Mouse (Mus musculus) liver, embryonic 13.5 days (tissue): ENCODE results near the gene Tor1b. TPM values are rescaled to one million over a fixed set of nuclear protein-coding genes. Genes with fewer than 3 reads are reported as not detected.
"Not testable (repeated sequence)": the region's sequence is repeated elsewhere in the genome, so short reads cannot be mapped to it uniquely, and the experiment has no call there.

ENCODE experiments used
- ATAC-seq: fragments of 200-750 bp; cut with Nextera tagmentation; 2 replicates; pipeline ENCODE4 v1.8.0; 2017; ENCODE audit warnings: low read depth, mild to moderate bottlenecking, moderate number of reproducible peaks, moderate library complexity
- DNase-seq: peaks from one replicate; pipeline ENCODE4 v3.0.0; 2022
- H3K27ac ChIP-seq: fragments of 300-500 bp; sonication (generic); 2 replicates; pipeline ENCODE4 v1.5.1; 2015; ENCODE audit warnings: moderate library complexity, mild to moderate bottlenecking, inconsistent platforms
- H3K27me3 ChIP-seq: fragments of 300-500 bp; sonication (generic); 2 replicates; pipeline ENCODE4 v1.6.1; 2015; ENCODE audit warnings: mild to moderate bottlenecking, inconsistent platforms
- H3K36me3 ChIP-seq: fragments of 300-500 bp; sonication (generic); 2 replicates; pipeline ENCODE4 v1.6.1; 2015; ENCODE audit warnings: mild to moderate bottlenecking, inconsistent platforms
- H3K4me1 ChIP-seq: fragments of 300-500 bp; sonication (generic); replicated peaks from 2 replicates; pipeline ENCODE4 v1.6.1; 2015; ENCODE audit warnings: inconsistent platforms
- H3K4me2 ChIP-seq: fragments of 300-500 bp; sonication (generic); 2 replicates; pipeline ENCODE4 v1.6.1; 2015; ENCODE audit warnings: inconsistent platforms, mild to moderate bottlenecking, moderate library complexity
- H3K4me3 ChIP-seq: fragments of 300-500 bp; sonication (generic); replicated peaks from 2 replicates; pipeline ENCODE4 v1.5.1; 2015; ENCODE audit warnings: mild to moderate bottlenecking, inconsistent platforms
- H3K9ac ChIP-seq: fragments of 300-500 bp; sonication (generic); 2 replicates; pipeline ENCODE4 v1.6.1; 2015; ENCODE audit warnings: mild to moderate bottlenecking, inconsistent platforms
- H3K9me3 ChIP-seq: fragments of 300-500 bp; sonication (generic); replicated peaks from 2 replicates; pipeline ENCODE4 v1.6.1; 2016; ENCODE audit warnings: inconsistent platforms
- WGBS: fragments of 180-500 bp; shearing (Covaris S2); methylation state at CpG from one replicate; pipeline ENCODE4 v1.1.7; 2015; ENCODE audit not compliant: insufficient replicate concordance; 5-methylcytosine and 5-hydroxymethylcytosine counted together
- polyA plus RNA-seq: library from polyadenylated mRNA; unstranded; fragments of >200 nt; fragmentation: Nextera tagmentation; extraction: Ambion mirVana; gene quantifications from 2 replicates; pipeline ENCODE4 v1.2.1, GENCODE M21; 2015

Gene Tor1b
- polyA plus RNA-seq, 1 experiment from 2014 or later = 17.1 TPM

GRCm38 (mm10) chr2:30918780-30919329 lies 33.9 kb upstream of the Tor1b start:
- Histone ChIP-seq H3K4me1 (no peaks in the 10 kb centered on the region; the same call in 1 of the 2 replicates), H3K27ac (no peak overlapping the region)

DNA sequence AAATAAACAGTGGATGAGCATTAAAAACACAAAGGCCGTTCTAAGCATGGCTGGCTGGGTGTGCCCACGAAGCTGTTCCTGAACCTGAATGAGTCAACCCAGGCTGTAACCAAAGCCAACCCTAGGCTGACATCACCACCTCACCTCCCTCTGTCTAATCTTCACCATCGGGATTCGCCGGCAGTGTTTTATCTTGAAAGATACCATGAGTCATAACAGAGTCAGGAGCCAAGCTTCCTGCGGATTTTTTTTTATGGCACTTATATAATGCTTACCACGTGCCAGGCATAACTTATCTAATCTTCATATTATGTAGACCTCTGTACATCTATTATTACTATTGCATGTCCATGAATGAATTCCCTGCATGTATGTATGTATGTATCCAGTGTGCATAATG lies 32.5 kb upstream of the Tor1b start:
- Histone ChIP-seq H3K4me3 (no peak overlapping the region), H3K9ac (no peak overlapping the region), H3K4me2 (no peak overlapping the region), H3K36me3 (no peaks in the 10 kb centered on the region), H3K27ac (no peak overlapping the region), H3K27me3 (0 out of 2 replicates have a peak, but pooled peaks cover 5% of the 10 kb centered on the region), H3K9me3 (no peaks in the 10 kb centered on the region), H3K4me1 (no peaks in the 10 kb centered on the region; the same call in 1 of the 2 replicates)
- DNase-seq (no peak), ATAC-seq (no peak)
- WGBS = 54% methylated on average over 7 of the region's 7 CpGs

More at GRCm38 (mm10) chr2:30918780-30919329, 33.9 kb upstream of the Tor1b start:
- H3K36me3 ChIP-seq = no peaks in the 10 kb centered on the region
- H3K27me3 ChIP-seq = 0 out of 2 replicates have a peak, but pooled peaks cover 5% of the 10 kb centered on the region
- no peaks in the 10 kb centered on the region for H3K9me3 ChIP-seq
- 43% methylated on average over 8 of the region's 8 CpGs for WGBS
- H3K4me2 ChIP-seq = no peak overlapping the region
- ATAC-seq (no peak), DNase-seq (no peak)
- H3K4me3 ChIP-seq = no peak overlapping the region
- no peak overlapping the region for H3K9ac ChIP-seq

GRCm38 (mm10) chr2:30923099-30923498 lies 29.7 kb upstream of the Tor1b start:
- WGBS = 58% methylated on average over 3 of the region's 3 CpGs

DNA sequence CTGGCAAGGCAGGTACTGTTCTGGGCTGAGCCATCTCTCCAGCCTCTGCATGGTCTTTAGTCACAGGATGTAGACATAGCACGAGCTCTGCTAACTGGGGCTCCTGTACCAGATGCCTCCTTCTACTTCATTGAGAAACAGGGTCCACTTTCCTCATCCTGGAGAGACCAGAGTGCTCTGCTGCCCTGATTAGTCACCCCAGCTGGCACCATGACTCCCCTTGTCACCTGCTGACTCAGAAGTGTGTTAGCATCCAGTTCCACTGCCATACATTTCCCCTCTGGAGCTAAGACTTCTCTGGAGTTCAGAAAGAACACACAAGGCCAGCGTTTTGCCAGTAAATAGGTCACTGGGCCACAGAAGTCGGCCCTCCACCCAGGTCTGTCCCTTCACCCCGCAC lies 27.6 kb upstream of the Tor1b start:
- no peak overlapping the region for H3K27ac ChIP-seq
- H3K9ac ChIP-seq = no peak overlapping the region
- H3K27me3 ChIP-seq = no peaks in the 10 kb centered on the region
- no peaks in the 10 kb centered on the region for H3K36me3 ChIP-seq
- H3K9me3 ChIP-seq = no peaks in the 10 kb centered on the region
- H3K4me2 ChIP-seq = no peak overlapping the region
- H3K4me1 ChIP-seq = peaks cover 34% of the 10 kb centered on the region
- 72% methylated on average over 4 of the region's 4 CpGs for WGBS
- DNase-seq = no peak
- H3K4me3 ChIP-seq = no peak overlapping the region
- no peak for ATAC-seq

More at GRCm38 (mm10) chr2:30923099-30923498, 29.7 kb upstream of the Tor1b start:
- H3K27me3 ChIP-seq = 0 out of 2 replicates have a peak, but pooled peaks cover 2% of the 10 kb centered on the region
- ATAC-seq = no peak
- no peak overlapping the region for H3K4me2 ChIP-seq
- H3K9ac ChIP-seq = no peak overlapping the region
- DNase-seq = no peak
- H3K4me1 ChIP-seq = peaks cover 16% of the 10 kb centered on the region
- no peaks in the 10 kb centered on the region for H3K9me3 ChIP-seq
- H3K36me3 ChIP-seq = no peaks in the 10 kb centered on the region
- H3K4me3 ChIP-seq = no peak overlapping the region
- no peak overlapping the region for H3K27ac ChIP-seq

DNA sequence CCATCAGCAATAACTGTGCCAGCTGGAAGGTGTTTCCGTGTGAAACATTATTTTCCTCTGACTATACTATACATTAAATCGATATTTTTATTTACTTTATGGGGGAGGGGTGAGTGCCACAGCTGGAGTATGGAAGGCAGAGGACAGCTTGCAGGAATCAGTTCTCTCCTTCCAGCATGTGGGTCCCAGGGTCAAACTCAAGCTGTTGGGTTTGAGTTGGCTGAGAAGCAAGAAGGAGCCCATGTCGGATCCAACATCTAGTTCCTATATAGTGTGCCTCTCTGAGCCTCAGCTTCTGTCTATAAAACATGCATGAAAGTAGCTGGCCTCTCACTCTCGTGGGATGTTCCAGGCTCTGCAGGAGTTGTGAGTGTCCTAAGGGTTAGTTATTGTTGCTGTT lies 26.4 kb upstream of the Tor1b start:
- DNase-seq (no peak), ATAC-seq (no peak)
- H3K36me3 ChIP-seq = no peaks in the 10 kb centered on the region
- no peak overlapping the region for H3K4me2 ChIP-seq
- H3K9ac ChIP-seq = no peak overlapping the region
- no peak overlapping the region for H3K4me3 ChIP-seq
- 65% methylated on average over 4 of the region's 4 CpGs for WGBS
- no peaks in the 10 kb centered on the region for H3K9me3 ChIP-seq
- H3K4me1 ChIP-seq = peaks cover 34% of the 10 kb centered on the region
- no peaks in the 10 kb centered on the region for H3K27me3 ChIP-seq
- H3K27ac ChIP-seq = no peak overlapping the region

DNA sequence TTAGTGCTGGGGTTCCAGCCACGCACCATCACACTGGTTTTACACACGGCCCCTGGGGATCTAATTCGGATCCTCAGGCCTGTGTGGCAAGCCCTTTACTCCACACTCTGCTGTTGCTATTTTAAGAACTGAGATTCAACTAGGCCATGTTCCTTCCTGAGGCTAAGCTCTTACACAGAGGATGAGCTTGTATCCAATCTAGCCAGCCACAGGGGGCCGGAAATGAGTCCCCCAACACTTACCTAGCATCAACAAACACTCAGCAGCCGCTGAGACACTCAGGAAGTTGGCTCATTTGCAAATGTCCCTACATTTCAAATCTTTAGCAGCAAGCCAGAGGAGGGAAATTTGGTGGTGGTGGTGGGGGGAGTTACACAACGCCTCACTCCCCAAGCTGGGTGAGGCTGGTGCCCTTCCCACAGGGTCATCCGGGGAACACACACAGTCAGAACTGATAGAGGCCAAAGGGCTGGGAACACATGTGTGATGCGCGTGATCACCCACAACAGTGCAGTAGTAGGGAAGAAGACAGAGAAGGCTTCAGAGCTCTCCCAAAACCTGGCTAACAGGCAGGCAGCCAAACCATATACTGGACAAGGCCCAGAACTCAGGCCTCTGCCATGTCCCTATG lies 25.5 kb upstream of the Tor1b start:
- Histone ChIP-seq H3K4me2 (no peak overlapping the region), H3K9ac (no peak overlapping the region), H3K36me3 (no peaks in the 10 kb centered on the region), H3K9me3 (no peaks in the 10 kb centered on the region), H3K27ac (no peak overlapping the region), H3K4me3 (no peak overlapping the region), H3K4me1 (peaks cover 36% of the 10 kb centered on the region), H3K27me3 (no peaks in the 10 kb centered on the region)
- ATAC-seq = no peak
- WGBS = 47% methylated on average over 9 of the region's 9 CpGs
- DNase-seq = no peak

DNA sequence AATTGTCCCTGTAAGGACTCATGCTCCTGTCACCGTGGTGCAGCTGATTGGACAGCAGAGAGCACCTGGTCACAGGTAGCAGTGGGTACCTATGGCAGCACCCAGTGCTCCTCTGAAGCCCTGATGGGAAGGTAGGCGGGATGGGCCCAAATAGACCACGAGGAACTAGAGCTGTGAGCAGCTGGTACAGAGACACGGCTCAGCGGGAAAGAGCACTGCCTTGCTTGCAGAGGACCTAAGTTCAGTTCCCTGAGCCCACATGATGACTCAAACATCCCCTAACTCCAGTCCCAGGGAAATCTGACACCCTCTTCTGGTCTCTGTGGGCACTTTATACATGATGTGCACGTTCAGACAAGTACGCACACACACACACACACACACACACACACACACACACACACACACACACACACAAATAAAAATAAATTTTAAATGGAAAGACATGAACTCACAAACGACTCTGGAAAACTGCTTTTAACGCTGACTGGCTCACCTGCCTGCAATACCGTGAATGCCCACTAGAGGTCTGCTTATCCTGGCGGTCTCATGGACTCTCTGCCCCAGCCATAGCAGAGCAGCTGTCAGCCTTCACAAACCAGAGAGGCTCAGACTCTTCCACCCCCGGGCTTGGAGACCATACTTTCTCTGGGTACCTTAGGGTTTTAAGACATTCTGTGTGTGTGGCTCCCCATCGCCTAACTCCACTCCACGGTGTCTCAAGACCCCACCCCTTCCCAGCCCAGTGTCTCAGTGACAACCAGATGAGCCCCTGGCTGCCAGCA lies 24.7 kb upstream of the Tor1b start:
- H3K9ac ChIP-seq = peak overlapping the region; percentile 2; the same call in 1 of the 2 replicates
- 0 out of 2 replicates have a peak overlapping the region, but pooled peaks have one; percentile 48 for H3K4me3 ChIP-seq
- peak overlapping the region; percentile 71 for H3K4me2 ChIP-seq
- H3K27ac ChIP-seq = peak overlapping the region; percentile 75
- no peaks in the 10 kb centered on the region for H3K9me3 ChIP-seq
- peaks cover 36% of the 10 kb centered on the region for H3K4me1 ChIP-seq
- 19% methylated on average over 14 of the region's 14 CpGs for WGBS
- H3K36me3 ChIP-seq = no peaks in the 10 kb centered on the region
- DNase-seq (peak; percentile 66), ATAC-seq (peak; percentile 43; the same call in 1 of the 2 replicates)
- H3K27me3 ChIP-seq = no peaks in the 10 kb centered on the region

DNA sequence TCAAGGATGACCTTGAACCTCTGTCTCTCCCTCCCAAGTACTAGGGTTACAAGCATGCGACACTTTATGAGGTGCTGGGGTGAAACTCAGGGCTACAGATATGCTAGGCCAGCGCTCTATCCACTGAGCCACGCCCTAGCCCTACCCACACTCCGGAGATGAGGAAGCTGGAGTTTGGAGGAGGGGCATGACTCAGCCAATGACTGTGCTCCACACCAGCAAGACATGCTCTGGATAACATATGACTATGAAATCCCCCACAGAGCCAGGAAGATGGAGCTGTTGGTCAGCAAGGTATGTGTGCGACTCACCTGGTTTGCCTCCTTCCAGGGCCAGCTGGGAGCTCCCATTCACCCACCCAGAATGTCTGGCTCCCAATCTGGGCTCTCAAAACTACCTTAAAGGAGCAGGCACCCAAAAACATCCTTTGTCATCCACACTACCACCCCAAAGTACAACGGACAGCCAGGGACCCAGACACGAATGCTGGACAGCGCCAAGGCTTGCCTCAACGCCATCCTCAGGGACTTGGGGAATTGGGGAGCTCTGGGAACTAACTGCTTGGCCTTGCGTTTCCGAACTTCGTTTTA lies 23.8 kb upstream of the Tor1b start:
- Histone ChIP-seq H3K4me3 (peak overlapping the region; percentile 48), H3K36me3 (no peaks in the 10 kb centered on the region), H3K4me1 (peaks cover 36% of the 10 kb centered on the region), H3K27ac (peak overlapping the region; percentile 75), H3K4me2 (peak overlapping the region; percentile 71), H3K9me3 (no peaks in the 10 kb centered on the region), H3K27me3 (no peaks in the 10 kb centered on the region), H3K9ac (peak overlapping the region; percentile 49)
- ATAC-seq (peak; percentile 95), DNase-seq (peak; percentile 78)
- 16% methylated on average over 12 of the region's 12 CpGs for WGBS

DNA sequence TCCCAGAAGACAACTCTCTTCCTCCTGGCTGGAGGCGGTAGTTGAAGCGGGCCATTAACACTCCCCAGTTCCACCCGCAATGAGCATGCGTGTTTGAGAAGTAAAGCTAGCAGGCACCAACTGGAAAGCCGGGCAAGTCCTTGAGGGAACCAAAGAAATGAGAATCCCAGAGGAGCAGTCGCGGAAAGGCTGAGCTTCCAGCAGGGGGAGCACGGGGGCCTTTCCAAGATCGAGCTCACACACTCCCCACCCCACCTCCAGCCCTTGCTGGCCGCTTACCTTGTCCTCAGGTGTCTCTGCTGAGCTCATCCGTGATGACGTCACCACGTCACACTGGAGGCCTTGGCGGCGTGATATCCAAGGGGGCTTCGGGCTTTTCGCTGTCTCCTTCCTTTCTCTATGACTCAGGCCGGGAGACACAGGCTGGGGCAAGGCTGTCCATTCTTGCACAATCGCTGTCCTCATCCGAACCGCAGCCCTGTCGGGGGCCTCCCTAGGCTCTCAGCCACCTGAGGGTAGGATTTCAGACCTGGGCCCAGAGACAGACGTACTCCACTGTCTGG lies 23.2 kb upstream of the Tor1b start, which contains the start of gene Ptges:
TSS of gene Ptges (minus strand) at position 381 of the 563 bp plus-strand sequence.
- Histone ChIP-seq H3K36me3 (no peaks in the 10 kb centered on the region), H3K27me3 (0 out of 2 replicates have a peak, but pooled peaks cover 1% of the 10 kb centered on the region), H3K9ac (peak within 1 kb of the TSS; percentile 49), H3K4me1 (peaks cover 36% of the 10 kb centered on the region), H3K9me3 (no peaks in the 10 kb centered on the region), H3K4me3 (peak within 1 kb of the TSS; percentile 48), H3K4me2 (peak within 1 kb of the TSS; percentile 71), H3K27ac (peak within 1 kb of the TSS; percentile 75)
- ATAC-seq (peak; percentile 39), DNase-seq (peak; percentile 52)
- 2% methylated on average over 23 of the region's 23 CpGs for WGBS

DNA sequence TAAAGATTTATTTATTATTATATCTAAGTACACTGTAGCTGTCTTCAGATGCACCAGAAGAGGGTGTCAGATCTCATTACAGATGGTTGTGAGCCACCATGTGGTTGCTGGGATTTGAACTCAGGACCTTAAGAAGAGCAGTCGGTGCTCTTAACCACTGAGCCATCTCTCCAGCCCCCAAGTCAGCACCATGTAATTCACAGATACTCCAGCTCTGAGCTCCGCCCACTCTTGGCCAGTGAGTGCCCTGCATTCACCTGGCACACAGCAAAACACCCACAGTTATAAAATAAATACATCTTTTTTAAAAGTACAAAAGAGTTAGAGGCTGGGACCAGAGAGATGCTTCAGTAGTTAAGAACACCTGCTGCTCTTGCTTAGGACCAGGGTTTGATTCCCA lies 21.9 kb upstream of the Tor1b start:
- WGBS = 71% methylated on average over 2 of the region's 2 CpGs
- not testable (repeated sequence) for H3K27me3 ChIP-seq, H3K9me3 ChIP-seq, H3K4me2 ChIP-seq, DNase-seq, ATAC-seq, H3K27ac ChIP-seq, H3K9ac ChIP-seq, H3K4me3 ChIP-seq, H3K36me3 ChIP-seq
- peaks cover 36% of the 10 kb centered on the region for H3K4me1 ChIP-seq

GRCm38 (mm10) chr2:30931922-30932321 lies 20.8 kb upstream of the Tor1b start:
- DNase-seq = no peak
- H3K9ac ChIP-seq = no peak overlapping the region
- no peak for ATAC-seq
- peaks cover 31% of the 10 kb centered on the region for H3K4me1 ChIP-seq
- 67% methylated on average over 3 of the region's 3 CpGs for WGBS
- H3K27me3 ChIP-seq = 0 out of 2 replicates have a peak, but pooled peaks cover 3% of the 10 kb centered on the region
- H3K36me3 ChIP-seq = no peaks in the 10 kb centered on the region
- no peaks in the 10 kb centered on the region for H3K9me3 ChIP-seq
- H3K27ac ChIP-seq = no peak overlapping the region
- H3K4me3 ChIP-seq = no peak overlapping the region
- no peak overlapping the region for H3K4me2 ChIP-seq
